Mouse (Mus musculus) limb, embryonic 13.5 days (tissue): ENCODE results near the gene Irgc1. TPM values are rescaled to one million over a fixed set of nuclear protein-coding genes. Genes with fewer than 3 reads are reported as not detected.

Experiments used
- ATAC-seq: fragments of 200-750 bp; cut with Nextera tagmentation; 2 replicates; pipeline ENCODE4 v1.8.0; 2017; ENCODE audit warnings: low read depth, moderate number of reproducible peaks, moderate TSS enrichment; ENCODE audit not compliant: low FRiP score
- H3K27ac ChIP-seq: fragments of 300-500 bp; sonication (generic); 2 replicates; pipeline ENCODE4 v1.5.1; 2015; ENCODE audit warnings: inconsistent platforms, mild to moderate bottlenecking, moderate library complexity
- H3K27me3 ChIP-seq: fragments of 300-500 bp; sonication (generic); 2 replicates; pipeline ENCODE4 v1.6.1; 2015; ENCODE audit warnings: mild to moderate bottlenecking, inconsistent platforms
- H3K36me3 ChIP-seq: fragments of 300-500 bp; sonication (generic); 2 replicates; pipeline ENCODE4 v1.6.1; 2015; ENCODE audit warnings: inconsistent platforms, mild to moderate bottlenecking, moderate library complexity
- H3K4me1 ChIP-seq: fragments of 300-500 bp; sonication (generic); 2 replicates; pipeline ENCODE4 v1.6.1; 2015; ENCODE audit warnings: inconsistent platforms
- H3K4me2 ChIP-seq: fragments of 300-500 bp; sonication (generic); replicated peaks from 2 replicates; pipeline ENCODE4 v1.6.1; 2015; ENCODE audit warnings: inconsistent platforms, mild to moderate bottlenecking, moderate library complexity
- H3K4me3 ChIP-seq: fragments of 300-500 bp; sonication (generic); 2 replicates; pipeline ENCODE4 v1.5.1; 2015; ENCODE audit warnings: moderate library complexity, mild to moderate bottlenecking, inconsistent platforms
- H3K9ac ChIP-seq: fragments of 300-500 bp; sonication (generic); 2 replicates; pipeline ENCODE4 v1.6.1; 2015; ENCODE audit warnings: mild to moderate bottlenecking, inconsistent platforms
- H3K9me3 ChIP-seq: fragments of 300-500 bp; sonication (generic); 2 replicates; pipeline ENCODE4 v1.6.1; 2016; ENCODE audit warnings: inconsistent platforms
- WGBS: fragments of 180-500 bp; shearing (Covaris S2); methylation state at CpG from one replicate; pipeline ENCODE4 v1.1.7; 2015; 5-methylcytosine and 5-hydroxymethylcytosine counted together
- polyA plus RNA-seq: library from polyadenylated mRNA; unstranded; fragments of >200 nt; fragmentation: Nextera tagmentation; extraction: Ambion mirVana; gene quantifications from 2 replicates; pipeline ENCODE4 v1.2.1, GENCODE M21; 2015

The Irgc1 gene
- polyA plus RNA-seq, 1 experiment from 2014 or later: not detected

DNA sequence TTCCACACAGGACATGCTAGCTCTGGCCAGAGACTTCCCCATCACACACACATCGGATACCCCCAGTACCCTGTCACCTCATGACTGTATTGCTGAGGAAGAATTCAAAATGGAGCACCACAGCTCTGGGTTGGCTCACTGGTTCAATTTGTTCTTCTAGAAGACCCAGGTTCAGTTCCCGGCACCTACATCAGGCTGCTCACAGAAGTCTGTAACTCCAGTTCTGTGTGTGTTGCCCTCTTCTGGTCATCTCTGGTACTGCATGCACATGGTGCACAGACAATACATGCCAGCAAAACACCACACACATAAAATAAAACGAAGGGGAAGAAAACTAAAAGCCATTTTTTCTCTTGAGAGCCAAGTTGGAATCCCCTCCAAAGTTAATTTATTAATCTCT lies 17.0 kb upstream of the Irgc1 start:
- no peak overlapping the region for H3K4me2 ChIP-seq
- ATAC-seq: no peak
- no peaks in the 10 kb centered on the region for H3K27me3 ChIP-seq
- H3K27ac ChIP-seq: no peak overlapping the region
- H3K4me3 ChIP-seq: no peak overlapping the region
- 81% methylated on average over 3 of the region's 3 CpGs for WGBS
- H3K9ac ChIP-seq: no peak overlapping the region
- H3K36me3 ChIP-seq: no peaks in the 10 kb centered on the region
- H3K9me3 ChIP-seq: peaks cover 6% of the 10 kb centered on the region; the same call in 1 of the 2 replicates
- H3K4me1 ChIP-seq: no peaks in the 10 kb centered on the region

DNA sequence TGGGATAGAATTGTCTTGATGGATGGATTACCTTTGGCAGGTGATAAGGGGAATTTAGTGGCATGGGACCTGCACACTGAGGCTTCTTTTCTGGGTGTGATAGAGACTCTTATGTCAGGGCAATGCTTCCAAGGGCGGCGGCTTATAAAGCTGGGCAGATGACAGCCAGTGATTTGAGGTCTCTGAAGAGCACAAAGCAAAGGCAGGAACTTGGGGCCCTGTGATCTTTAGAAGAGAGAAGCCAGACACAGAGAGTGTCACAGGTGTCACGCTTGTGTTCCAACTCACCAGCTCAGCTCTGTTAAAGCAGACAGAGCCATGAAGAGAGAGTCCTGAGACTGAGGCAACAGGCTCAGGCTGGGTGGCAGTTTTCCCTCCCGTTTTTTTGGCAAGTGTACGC lies 15.8 kb upstream of the Irgc1 start:
- H3K27ac ChIP-seq: no peak overlapping the region
- no peak for ATAC-seq
- H3K4me1 ChIP-seq: peaks cover 3% of the 10 kb centered on the region; the same call in 1 of the 2 replicates
- no peak overlapping the region for H3K4me2 ChIP-seq
- no peak overlapping the region for H3K4me3 ChIP-seq
- H3K9ac ChIP-seq: no peak overlapping the region
- H3K9me3 ChIP-seq: peaks cover 6% of the 10 kb centered on the region; the same call in 1 of the 2 replicates
- no peaks in the 10 kb centered on the region for H3K36me3 ChIP-seq
- WGBS: 78% methylated on average over 5 of the region's 5 CpGs
- no peaks in the 10 kb centered on the region for H3K27me3 ChIP-seq

DNA sequence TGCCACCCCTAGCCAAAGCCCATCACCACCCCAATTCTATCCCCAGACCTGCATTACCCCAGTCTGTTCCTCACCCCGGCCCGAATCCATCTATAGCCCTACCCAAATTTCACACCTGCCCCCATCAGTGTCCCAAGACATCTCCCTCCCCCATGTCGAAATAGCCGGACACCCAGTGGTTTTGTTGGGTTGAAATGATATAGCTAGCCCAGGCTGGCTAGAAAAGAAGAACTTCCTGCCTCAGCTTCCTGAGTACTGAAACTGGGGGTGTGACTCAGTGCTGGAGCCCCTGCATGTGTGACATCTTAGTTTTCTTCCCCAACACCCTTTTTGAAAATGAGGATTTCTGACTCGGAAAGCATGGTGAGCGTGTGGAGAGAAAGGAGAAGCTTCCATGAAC lies 14.7 kb upstream of the Irgc1 start:
- no peak for ATAC-seq

DNA sequence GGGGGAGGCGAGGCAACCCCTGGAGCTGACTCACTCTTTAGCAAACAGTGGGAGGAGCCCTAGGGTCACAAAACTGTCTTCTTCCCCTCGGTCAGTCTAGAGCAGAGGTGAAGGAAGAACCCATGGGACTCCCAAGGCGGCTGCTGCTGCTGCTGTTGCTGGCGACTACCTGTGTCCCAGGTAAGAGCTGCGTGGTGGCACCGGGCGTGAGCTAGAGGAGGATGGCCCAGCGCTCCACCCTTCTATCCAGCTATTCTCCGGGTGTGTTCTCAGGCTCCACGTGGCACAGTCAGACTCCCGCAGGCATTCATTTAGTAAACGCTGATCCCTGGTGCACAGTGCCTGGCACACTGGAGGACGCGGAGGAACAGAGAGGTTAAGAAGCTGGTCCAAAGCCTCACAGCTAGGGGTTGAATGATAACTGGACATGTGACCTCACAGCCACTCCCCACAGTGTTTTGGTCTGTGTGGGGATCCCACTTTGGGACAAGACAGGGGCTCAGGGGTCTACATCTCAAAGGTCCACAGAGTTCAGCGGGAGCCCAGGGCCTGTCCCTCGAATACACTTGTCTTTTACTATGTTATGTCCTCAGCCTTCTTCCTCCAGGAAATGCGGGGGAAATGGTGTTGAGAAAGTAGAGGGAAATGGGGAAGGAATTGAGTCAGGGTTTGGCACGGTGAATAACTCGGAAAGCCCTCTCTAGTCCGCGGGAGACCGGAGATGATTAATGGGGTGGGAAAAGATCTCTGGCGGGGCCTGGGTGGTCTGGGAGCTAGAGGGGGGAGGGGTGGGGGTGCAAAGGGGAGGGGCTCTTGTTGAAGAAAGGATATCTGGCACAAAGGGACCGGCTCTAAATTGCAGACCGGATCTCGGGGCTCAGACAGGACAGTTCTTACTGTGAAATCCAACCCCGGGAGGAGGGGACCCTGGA lies 10.6 kb upstream of the Irgc1 start, which contains the start of gene Plaur:
Gene Plaur (plus strand): TSS at position 97 of the 932 bp plus-strand sequence.
- 5% methylated on average over 27 of the region's 27 CpGs for WGBS
- Histone ChIP-seq H3K4me1 (peaks cover 10% of the 10 kb centered on the region), H3K27ac (no peak within 1 kb of the TSS), H3K27me3 (peaks cover 10% of the 10 kb centered on the region; the same call in 1 of the 2 replicates), H3K9me3 (no peaks in the 10 kb centered on the region), H3K4me3 (peak within 1 kb of the TSS; percentile 23), H3K9ac (no peak within 1 kb of the TSS), H3K4me2 (peak within 1 kb of the TSS; percentile 54), H3K36me3 (no peaks in the 10 kb centered on the region)
- peak; percentile 33 for ATAC-seq

More for the DNA sequence above, 14.7 kb upstream of the Irgc1 start:
- Histone ChIP-seq H3K9me3 (peaks cover 6% of the 10 kb centered on the region; the same call in 1 of the 2 replicates), H3K27ac (no peak overlapping the region), H3K27me3 (peaks cover 7% of the 10 kb centered on the region; the same call in 1 of the 2 replicates), H3K36me3 (no peaks in the 10 kb centered on the region), H3K9ac (no peak overlapping the region), H3K4me3 (no peak overlapping the region), H3K4me1 (peaks cover 10% of the 10 kb centered on the region), H3K4me2 (no peak overlapping the region)
- 85% methylated on average over 6 of the region's 6 CpGs for WGBS

DNA sequence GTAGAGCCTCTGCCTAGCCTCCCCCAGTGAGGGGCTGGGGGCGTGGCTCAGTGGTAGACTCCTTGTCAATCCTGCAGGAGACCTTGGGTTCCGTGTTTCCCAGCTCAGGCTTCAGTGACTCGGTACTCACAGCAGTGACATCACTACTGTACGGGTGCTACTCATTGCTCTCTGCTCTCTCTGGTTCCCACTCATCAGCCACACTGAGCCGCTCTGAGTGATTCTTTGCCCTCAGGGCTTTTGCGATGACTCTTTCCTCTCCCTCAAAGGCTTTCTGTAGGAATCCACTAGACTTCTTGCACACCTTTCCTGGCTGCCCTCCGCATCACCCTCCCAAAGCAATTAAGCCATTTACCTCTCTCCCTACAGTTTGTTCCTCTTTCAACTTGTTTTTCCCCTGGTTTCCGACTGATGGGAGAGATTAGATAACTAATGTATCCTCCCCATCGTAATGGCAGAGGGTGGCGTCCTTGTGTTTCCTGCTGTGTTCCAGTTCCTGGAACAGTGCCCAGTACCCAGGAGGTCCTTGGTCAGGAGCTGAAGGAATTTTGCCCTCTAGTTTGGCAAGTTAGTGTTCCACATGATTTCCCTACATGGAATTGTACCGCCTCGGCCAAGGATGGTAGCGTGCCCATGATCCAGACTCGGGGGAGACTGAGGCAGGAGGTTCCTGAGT lies 9.4 kb upstream of the Irgc1 start:
- H3K27ac ChIP-seq: no peak overlapping the region
- no peak for ATAC-seq
- H3K36me3 ChIP-seq: no peaks in the 10 kb centered on the region
- H3K27me3 ChIP-seq: peaks cover 10% of the 10 kb centered on the region; the same call in 1 of the 2 replicates
- no peaks in the 10 kb centered on the region for H3K9me3 ChIP-seq
- 56% methylated on average over 14 of the region's 14 CpGs for WGBS
- no peak overlapping the region for H3K4me2 ChIP-seq
- H3K4me1 ChIP-seq: peaks cover 10% of the 10 kb centered on the region
- no peak overlapping the region for H3K9ac ChIP-seq
- no peak overlapping the region for H3K4me3 ChIP-seq

DNA sequence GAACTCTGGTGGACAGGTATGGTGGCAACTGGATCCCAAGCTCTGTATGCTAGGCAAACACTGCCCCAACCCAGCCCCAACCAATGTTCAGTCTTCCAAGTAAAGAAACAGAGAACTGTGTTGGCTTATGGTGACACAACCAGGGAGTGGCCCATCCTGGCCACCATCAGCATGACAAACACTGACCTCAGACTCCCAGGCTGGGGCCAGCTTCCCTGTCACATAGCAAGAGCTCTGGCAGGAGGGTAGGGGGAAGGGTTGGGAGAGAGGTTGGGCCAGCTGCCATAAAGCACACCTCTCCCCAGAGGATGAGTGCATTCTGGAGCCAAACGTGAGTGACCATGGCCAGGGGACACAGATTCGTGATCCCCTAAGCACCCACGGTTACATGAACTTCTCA lies 7.7 kb upstream of the Irgc1 start:
- H3K9me3 ChIP-seq: no peaks in the 10 kb centered on the region
- no peaks in the 10 kb centered on the region for H3K36me3 ChIP-seq
- no peak overlapping the region for H3K4me3 ChIP-seq
- H3K27me3 ChIP-seq: peaks cover 10% of the 10 kb centered on the region; the same call in 1 of the 2 replicates
- H3K4me2 ChIP-seq: no peak overlapping the region
- no peak overlapping the region for H3K9ac ChIP-seq
- peaks cover 10% of the 10 kb centered on the region for H3K4me1 ChIP-seq
- no peak overlapping the region for H3K27ac ChIP-seq
- 54% methylated on average over 3 of the region's 3 CpGs for WGBS
- no peak for ATAC-seq

DNA sequence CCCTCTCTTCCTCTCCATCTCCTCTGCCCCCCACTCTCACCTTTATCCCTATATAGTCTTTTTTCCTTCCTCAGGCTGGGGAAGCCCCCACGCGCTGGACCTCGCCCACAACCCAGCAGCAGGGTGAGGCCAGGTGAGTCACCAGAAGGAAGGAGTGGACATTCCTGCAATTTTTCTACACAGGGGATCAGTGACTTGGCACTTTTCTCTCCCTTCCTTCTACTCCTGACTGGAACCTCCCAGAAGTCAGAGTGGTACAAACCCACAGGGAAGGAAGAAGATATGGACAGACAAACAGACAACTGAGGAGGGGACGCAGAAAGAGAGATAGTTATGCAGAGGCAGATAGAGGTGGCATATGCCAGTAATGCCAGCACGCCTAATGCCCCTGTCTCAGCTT lies 7.3 kb upstream of the Irgc1 start:
- H3K9me3 ChIP-seq: no peaks in the 10 kb centered on the region
- peaks cover 10% of the 10 kb centered on the region for H3K4me1 ChIP-seq
- peaks cover 10% of the 10 kb centered on the region; the same call in 1 of the 2 replicates for H3K27me3 ChIP-seq
- H3K4me2 ChIP-seq: no peak overlapping the region
- H3K9ac ChIP-seq: no peak overlapping the region
- H3K27ac ChIP-seq: no peak overlapping the region
- H3K36me3 ChIP-seq: no peaks in the 10 kb centered on the region
- no peak overlapping the region for H3K4me3 ChIP-seq
- ATAC-seq: no peak
- 85% methylated on average over 5 of the region's 5 CpGs for WGBS

DNA sequence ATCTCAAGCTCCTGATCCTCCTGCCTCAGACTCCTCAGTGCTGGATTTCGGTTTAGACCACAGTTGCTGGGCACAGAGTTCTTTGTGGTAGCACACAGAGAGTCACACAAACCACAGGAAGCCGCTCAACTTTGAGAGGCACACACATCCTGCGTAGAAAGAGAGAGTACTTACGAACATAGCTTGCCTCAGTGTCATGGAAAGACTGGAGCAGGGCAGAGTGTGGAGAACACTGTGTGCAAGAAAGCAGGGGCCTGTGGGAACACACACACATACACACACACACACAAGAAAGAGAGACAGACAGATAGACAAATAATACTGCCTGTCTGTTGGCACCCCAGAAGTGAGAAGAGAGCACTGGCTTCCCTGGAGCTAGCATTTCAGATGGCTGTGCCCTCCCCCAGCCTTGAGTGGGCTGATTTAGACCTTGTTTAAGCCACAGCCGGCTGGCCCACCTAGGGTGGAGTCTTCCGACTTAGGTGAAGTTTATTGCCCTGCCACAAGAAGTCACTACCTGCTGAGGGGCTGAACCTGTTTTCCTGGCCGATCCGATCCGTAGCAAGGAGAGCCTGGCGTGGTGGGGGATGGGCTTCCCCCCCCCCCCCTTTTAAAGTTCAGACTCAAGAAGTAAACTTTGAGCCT lies 5.8 kb upstream of the Irgc1 start:
- H3K36me3 ChIP-seq: no peaks in the 10 kb centered on the region
- no peak overlapping the region for H3K9ac ChIP-seq
- 48% methylated on average over 10 of the region's 10 CpGs for WGBS
- peaks cover 10% of the 10 kb centered on the region; the same call in 1 of the 2 replicates for H3K27me3 ChIP-seq
- ATAC-seq: no peak
- H3K4me2 ChIP-seq: no peak overlapping the region
- peaks cover 9% of the 10 kb centered on the region for H3K4me1 ChIP-seq
- H3K9me3 ChIP-seq: no peaks in the 10 kb centered on the region
- H3K27ac ChIP-seq: no peak overlapping the region
- H3K4me3 ChIP-seq: no peak overlapping the region

DNA sequence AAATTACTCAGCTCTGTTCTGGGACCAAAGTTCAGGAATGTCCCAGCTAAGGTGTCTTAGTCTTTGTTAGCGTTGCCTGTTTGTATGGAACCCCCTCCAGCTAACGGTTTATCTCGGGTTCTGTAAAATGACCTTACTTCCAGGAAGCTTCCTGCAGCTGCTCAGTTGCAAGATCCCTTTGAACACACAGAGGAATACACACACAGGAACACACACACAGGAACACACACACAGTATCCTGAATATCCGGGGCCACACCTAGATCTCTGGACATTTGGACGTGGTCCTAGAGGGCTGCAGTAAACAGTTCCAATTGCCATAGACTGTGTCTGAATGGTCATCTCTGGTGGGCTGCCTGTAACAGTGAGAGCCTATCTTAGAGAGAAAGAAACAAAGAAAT lies 3.6 kb upstream of the Irgc1 start:
- 0 out of 2 replicates have a peak, but pooled peaks cover 6% of the 10 kb centered on the region for H3K27me3 ChIP-seq
- WGBS: 78% methylated on average over 5 of the region's 5 CpGs
- H3K9me3 ChIP-seq: no peaks in the 10 kb centered on the region

DNA sequence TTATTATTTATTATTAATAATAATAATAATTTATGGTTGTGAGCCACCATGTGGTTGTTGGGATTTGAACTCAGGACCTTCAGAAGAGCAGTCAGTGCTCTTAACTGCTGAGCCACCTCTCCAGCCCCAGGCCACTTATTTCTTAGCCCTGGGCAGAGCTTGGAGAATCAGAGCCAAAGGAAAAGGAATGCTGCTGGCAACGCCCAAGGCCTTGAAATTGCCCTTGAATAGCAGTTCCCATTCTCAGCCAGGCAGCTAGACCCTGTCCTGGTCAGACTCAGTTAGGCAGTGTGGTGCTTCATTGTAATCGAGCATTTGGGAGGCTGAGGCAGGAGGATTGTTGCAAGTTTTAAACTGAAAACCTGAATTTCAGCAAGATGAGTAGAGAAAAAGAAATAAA lies 2.1 kb upstream of the Irgc1 start:
- H3K36me3 ChIP-seq: no peaks in the 10 kb centered on the region
- no peak overlapping the region for H3K4me3 ChIP-seq
- no peaks in the 10 kb centered on the region for H3K9me3 ChIP-seq
- no peak for ATAC-seq
- 0 out of 2 replicates have a peak, but pooled peaks cover 3% of the 10 kb centered on the region for H3K27me3 ChIP-seq
- WGBS: 69% methylated on average over 2 of the region's 2 CpGs
- H3K4me2 ChIP-seq: no peak overlapping the region
- H3K4me1 ChIP-seq: 0 out of 2 replicates have a peak, but pooled peaks cover 3% of the 10 kb centered on the region
- H3K27ac ChIP-seq: no peak overlapping the region
- H3K9ac ChIP-seq: no peak overlapping the region

More for the DNA sequence above, 3.6 kb upstream of the Irgc1 start:
- no peak overlapping the region for H3K9ac ChIP-seq
- H3K4me2 ChIP-seq: no peak overlapping the region
- H3K27ac ChIP-seq: no peak overlapping the region
- no peak overlapping the region for H3K4me3 ChIP-seq
- H3K36me3 ChIP-seq: no peaks in the 10 kb centered on the region
- no peak for ATAC-seq
- 0 out of 2 replicates have a peak, but pooled peaks cover 3% of the 10 kb centered on the region for H3K4me1 ChIP-seq

DNA sequence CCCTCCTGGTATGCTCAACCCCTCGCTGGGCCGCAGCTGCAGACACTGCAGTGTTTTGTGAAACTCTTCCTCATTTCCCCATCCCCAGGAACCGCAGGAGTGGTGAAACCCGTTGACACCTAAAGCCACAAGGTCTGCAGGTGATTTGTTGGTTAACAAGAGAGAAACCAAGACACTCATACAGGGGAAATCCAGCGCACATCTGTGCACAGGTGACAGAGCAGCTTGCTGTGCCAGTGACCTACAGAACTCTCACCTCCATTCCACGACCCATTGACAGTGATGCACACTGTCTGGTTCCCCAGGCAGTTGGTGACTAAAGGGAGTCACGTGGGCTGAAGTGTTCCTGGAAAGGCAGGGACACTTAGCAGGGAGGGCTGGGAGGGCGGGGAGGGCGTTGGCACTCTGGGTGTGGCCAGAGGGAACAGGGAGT lies 1.5 kb downstream of the Irgc1 start:
- no peak overlapping the region for H3K4me2 ChIP-seq
- no peak overlapping the region for H3K27ac ChIP-seq
- 0 out of 2 replicates have a peak, but pooled peaks cover 3% of the 10 kb centered on the region for H3K27me3 ChIP-seq
- no peaks in the 10 kb centered on the region for H3K9me3 ChIP-seq
- ATAC-seq: no peak
- no peaks in the 10 kb centered on the region for H3K36me3 ChIP-seq
- H3K4me1 ChIP-seq: 0 out of 2 replicates have a peak, but pooled peaks cover 3% of the 10 kb centered on the region
- 57% methylated on average over 9 of the region's 9 CpGs for WGBS
- no peak overlapping the region for H3K4me3 ChIP-seq
- no peak overlapping the region for H3K9ac ChIP-seq
